Mouse (Mus musculus) frontal cortex, adult (tissue): ENCODE data around the gene Mfsd12.
A peak's percentile ranks its signal among the peaks of the same experiment; 100 is the strongest.

Source experiments
- ATAC-seq: cut with Nextera tagmentation; 2 replicates; pipeline ENCODE4 v1.9.2; 2017; ENCODE audit warnings: mild to moderate bottlenecking, moderate library complexity, mixed read lengths; ENCODE audit not compliant: low TSS enrichment

Gene Mfsd12

DNA sequence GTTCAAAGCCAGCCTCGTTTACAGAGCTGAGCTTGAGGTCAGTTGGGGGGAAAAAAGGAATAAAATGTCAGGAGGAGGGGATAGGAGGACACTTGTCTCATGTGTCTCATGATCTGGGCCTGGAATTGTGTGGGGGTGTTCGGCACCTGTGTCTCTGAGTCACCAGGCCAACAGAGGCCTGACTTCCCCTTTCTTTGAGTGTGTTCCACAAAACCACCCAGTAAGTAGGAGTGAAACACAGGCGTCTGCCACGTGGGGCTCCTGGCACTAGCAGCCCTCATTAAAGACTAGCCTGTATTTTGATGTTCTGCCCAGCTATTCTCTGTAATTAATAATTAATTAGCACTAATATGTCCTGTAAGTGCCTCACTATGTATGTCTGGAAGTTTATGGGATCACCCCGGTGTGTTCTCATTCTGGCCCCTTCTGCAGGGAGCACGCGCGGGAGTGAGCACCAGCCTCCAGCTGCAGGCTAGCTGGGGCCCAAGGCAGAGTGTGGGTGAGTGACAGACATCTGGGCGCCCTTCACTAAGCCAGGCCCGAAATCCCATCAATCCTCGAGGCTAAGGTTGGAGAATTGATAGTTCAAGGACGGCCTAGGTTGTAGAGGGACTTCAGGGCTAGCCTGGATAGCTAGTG is 820 bp upstream of the Mfsd12 start:
- no peak for ATAC-seq

DNA sequence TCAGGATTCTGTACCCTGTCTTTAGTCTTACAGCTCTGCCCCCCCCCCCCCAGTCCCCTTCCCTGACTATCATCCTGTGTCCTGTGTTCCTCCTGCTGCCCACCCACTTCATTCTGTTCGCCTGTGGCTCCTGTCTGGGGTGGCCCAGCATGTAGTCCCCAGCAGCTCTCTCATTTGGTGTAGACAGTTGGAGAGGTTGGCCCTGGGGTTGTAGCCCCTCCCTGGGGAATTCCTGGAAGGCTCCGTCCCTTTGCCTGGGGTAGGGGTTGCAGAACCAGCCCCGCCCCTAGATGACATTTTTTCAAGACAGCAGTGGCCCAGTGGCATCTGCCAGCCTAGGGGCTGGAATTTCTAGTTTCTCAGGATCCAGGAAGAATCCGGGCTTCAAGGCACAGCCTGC is 918 bp downstream of the Mfsd12 start:
- ATAC-seq: no peak

DNA sequence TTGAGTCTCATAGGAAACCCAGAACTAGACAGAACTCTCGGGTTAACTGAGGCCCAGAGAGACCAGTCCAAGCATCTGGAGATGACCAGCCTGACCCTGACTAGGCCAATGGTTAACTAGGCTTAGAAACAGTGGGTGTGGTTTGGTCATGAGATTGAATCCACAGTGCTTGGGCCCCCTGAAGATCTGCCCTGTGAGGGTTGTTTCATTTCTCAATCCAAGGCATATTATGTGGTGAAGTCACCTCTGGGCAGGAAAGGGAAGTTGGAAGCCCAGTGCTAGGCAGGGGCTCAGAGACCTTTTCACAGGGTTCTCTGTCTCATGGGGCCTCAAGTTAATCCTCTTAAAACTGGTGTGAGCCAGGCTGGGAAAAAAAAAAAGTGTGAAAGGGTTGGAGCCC is 1.6 kb downstream of the Mfsd12 start:
- ATAC-seq: no peak

DNA sequence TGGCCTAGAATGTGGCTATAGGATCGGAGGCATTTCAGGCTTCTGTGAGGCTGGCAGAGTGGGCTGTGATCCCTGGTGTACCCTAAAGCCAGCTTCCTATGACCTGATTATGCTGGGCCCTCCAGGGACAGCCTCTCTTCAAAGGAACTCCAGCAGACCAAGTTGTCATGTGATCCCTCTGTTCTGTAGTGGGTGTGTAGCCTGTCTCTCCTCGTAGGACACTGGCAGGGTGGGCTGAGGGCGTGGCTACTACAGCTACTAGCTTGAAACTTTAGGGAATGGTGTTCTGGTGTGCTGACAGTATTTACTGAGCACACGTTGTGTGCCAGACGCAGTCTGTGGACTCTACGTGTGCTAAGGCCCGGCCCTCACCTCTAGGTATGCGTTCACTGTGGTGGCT is 3.4 kb downstream of the Mfsd12 start:
- ATAC-seq: no peak

DNA sequence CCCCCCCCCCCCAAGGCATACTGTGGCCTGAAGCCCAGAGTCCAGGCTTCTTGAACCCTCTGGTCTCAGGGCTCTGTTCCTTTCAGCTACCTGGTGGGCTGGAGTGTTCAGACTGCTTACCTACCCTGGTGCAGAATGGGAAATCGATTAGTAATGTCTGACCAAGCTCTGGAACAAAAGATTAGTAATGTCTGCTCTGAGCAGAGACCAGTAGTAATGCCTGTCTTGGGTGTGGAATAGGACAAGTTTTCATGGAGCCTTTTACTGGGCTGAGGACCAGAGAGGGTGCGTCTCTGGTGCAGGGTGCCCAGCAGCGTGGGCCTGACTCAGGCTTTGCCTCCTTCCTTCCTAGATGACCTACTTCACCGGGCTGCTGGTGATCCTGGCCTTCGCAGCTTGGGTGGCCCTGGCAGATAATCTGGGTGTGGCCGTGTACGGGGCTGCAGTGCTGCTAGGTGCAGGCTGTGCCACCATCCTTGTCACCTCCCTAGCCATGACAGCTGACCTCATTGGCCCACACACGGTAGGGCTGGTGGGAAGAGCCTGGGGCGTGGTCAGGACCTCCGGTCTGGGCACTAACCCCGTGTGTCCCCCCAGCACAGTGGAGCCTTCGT is 5.2 kb downstream of the Mfsd12 start:
- ATAC-seq: no peak

DNA sequence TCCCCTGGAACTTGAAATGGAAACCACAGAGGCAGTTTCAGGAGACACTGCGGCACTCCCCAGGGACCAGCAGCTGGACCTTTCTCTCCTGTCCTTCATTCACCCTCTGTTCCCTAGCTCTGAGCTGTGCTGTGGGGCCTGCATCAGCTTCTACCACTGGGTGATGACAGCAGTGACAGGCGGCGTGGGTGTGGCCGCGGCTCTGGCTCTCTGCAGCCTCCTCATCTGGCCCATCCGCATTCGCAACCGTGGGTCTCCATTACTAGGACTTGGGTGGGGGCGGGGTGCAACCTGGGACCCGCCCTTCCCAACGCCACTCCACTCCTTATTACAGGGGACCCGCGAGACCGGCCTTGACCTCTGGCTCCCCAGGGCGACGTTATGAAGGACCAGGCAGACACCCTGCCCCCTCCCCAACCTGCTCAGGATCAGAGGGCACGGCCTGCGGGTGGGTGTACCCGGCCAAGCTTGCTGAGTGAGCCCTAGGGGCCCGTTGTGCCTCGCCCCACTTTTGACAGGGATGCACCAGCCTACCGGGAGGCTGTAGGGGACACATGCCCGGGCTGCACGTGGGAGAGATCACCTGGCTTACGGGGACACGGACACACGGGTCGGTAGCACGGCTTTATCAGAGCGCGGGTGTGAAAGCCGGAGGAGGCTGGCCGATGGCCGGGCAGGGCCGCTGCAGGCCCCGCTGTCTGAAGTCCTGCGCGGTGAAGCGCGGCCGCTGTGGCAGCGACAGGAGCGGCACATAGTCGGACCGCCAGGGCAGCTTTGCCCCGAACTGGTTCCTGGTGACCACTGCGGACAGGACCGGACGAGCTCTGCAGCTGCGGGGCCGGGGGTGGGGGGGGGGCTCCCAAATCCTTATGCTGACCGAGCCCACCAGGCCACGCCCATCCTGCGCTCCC is 6.4 kb downstream of the Mfsd12 start:
- ATAC-seq: 0 out of 2 replicates have a peak, but pooled peaks have one; percentile 14

DNA sequence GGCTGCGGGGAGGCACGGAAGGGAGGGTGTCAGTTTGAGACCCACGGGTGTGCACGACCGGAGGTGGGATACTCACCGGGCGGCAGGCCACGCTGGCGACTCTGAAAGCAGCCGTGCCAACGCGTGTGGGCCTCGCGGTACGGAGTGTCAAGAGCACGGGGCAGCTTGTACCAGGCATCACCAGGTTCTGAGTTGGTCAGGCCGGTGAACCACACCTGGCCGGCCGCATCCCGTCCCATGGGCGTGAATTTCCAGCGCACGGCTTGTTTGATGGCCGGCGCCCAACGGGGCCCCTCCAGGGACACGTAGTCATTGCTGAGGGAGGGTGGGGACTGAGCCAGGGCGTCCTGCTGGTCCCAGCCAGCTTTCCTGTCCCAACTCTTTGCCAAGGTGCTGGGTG is 7.4 kb downstream of the Mfsd12 start:
- ATAC-seq: no peak; the same call in 1 of the 2 replicates

DNA sequence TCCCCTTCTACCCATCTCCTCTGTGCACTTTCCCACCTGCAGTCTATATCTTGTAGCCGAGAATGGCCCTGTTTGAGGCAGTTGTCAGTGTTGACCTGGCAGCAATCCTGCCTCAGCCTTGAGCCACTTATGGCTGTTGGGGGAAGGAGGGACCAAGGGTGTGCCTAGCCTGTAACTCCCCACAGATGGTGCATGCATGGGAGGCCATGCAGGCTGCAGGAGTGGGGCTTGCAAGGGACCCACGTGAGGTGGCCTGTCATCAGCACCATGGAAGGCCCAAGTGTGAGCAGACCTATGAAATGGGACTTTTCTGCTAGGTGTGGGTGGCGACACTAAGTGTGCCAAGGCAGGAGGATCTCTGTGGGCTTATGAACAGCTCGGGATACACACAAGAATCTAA is 7.8 kb downstream of the Mfsd12 start:
- peak; percentile 56 for ATAC-seq

DNA sequence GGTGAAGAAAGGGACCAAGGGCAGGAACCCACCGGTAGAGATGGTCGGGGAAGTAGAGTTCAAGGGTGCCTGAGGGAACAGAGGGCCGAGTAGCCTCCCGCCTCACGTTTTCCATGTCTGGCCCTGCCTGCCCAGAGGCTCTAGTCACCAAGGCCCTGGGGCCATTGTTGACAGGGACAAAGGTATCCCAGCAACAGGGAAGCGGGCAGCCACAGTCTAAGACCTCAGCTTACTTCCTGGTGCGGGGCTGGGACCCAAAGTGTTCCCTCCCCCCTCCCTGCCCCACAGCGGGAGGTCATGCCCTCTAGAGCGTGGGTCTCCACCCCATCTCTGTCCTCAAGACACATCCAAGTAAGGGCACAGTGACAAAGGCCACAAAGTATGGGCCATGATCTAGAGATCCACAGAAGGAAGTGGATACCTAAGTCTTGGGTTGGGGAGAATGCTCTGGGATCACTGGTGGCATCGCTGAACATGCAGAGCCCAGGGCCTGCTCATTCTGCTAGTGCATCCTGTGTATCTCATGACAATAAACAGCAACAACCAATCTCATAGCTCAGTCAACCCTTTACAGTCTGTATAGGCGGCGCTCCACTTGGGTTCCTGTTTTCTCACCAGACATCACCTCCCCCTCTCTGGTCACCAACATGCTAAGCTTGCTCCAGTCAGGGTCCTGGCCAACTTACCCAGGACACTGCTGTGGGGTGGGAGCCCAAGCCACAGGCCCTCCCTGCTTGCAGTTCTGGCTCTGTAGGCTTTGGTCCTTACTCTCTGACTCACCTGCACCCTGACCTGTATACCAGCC is 8.6 kb downstream of the Mfsd12 start, which contains the start of gene 4930404N11Rik:
Gene 4930404N11Rik, minus strand, starts transcription at position 145 of the 805 bp plus-strand sequence.
- 0 out of 2 replicates have a peak, but pooled peaks have one; percentile 7 for ATAC-seq

DNA sequence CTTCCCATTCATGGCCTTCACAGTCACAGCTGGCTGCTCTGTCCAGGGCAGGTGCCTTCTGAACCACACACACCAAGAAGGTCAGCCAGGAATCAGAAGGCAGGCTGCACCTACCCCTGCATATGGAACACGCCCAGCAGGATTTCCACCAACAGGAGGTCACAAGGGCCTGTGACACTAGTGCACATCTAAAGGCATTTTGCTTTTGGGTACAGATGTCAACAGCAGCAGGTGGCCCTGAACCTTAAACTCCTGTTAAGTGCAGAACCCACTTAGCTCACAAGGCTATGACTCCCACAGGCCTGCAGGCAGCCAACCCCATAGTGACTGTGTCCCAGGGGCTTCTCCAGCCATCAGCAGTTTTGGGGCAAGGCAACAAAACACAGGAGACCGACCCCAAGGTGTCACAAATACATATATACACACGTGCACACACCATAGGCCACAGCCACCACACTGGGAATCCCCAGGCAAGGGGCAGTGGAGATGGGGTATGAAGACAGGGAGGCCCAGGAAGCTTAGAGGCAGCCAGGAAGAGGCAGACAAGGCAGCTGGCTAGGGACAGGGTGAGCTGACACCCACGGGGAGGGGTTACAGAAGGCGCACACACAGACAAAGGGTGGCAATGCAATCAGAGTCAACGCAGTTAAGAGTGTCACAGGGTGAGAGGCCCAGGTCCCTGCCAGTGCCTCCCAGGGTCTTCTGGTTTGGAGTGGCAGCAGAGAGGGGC is 9.4 kb downstream of the Mfsd12 start:
- no peak for ATAC-seq

DNA sequence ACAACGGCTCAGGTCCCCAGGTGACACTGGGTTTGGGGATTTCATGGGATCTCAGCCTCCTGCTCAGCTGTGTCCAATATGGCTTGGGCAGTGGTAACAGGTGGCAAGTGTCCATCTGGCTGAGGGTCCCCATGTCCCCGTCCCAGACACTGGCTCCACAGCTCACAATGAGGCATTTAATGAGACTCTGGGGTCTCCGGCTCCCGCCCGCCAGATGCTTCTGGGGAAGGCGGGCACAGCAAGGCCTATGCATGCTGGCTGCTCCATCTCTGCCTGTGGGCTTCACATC is 9.9 kb downstream of the Mfsd12 start:
- ATAC-seq: no peak

DNA sequence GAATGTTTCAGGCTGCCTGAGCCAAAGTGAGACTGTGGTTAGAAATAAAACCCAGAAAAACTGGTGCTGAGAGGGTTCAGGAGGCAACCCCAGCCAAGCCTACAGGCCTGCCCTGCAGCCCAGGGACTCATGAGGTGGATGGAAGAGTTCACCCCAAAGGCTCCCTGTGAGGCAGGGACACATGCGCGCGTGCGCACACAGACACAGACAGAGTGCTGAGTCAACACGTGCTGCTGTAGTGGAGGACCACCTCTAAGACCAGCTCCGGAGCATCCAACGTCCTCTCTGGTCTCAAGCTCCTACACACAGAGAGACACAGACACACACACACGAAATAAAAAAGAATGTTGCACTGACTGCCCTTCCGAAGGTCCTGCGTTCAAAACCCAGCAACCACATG is 18.0 kb downstream of the Mfsd12 start:
- no peak for ATAC-seq

DNA sequence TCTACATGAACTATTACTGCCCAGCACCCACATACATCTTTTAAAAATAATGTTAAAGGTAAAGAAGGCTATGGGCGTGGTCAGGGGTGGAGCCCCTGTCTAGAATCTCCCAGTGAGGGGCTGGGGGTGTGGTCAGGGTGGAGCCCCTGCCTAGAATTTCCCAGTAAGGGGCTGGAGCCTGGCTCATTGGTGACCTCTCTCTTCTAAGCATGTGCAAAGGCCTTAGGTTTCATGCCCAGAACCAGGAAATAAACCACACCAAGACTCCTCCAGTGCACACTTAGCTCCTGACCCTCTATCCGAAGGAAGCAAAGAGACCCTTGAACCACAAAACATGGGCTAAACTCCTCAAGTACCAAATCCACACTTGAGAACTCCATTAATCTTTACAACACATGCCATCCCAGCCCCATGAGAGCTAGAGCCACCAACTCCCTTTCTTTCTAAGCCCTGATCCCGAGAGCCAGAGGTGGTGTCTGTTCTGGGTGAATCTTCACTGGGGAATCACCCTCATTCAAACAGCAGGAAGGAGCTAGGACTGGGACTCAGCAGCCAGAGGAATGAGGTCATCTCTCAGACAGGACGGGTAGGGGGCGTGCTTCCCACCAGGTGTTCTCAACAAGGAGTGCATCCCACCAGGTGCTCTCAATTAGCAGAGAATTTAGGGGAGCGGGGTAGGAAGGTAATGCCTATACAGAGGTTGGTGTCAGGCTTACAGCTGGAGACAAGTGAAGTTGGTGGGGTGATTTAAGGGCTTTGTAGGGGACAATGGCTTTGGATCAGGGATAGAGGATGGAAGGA is 19.5 kb downstream of the Mfsd12 start:
- no peak for ATAC-seq

DNA sequence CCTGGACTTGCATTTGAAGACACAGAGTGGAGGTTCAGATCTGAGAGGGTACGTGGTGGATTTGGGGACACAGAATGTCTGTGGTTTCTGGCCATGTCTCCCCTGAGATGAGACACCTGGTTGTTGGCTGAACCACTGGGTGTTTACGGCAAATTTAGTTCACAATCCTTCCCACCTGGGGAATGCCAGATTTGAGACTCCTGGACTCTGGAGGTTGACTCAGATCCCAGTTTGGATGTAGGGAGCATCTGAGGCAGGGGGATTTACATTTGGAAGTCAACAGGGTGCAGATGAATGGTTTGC is 20.0 kb downstream of the Mfsd12 start:
- no peak for ATAC-seq

DNA sequence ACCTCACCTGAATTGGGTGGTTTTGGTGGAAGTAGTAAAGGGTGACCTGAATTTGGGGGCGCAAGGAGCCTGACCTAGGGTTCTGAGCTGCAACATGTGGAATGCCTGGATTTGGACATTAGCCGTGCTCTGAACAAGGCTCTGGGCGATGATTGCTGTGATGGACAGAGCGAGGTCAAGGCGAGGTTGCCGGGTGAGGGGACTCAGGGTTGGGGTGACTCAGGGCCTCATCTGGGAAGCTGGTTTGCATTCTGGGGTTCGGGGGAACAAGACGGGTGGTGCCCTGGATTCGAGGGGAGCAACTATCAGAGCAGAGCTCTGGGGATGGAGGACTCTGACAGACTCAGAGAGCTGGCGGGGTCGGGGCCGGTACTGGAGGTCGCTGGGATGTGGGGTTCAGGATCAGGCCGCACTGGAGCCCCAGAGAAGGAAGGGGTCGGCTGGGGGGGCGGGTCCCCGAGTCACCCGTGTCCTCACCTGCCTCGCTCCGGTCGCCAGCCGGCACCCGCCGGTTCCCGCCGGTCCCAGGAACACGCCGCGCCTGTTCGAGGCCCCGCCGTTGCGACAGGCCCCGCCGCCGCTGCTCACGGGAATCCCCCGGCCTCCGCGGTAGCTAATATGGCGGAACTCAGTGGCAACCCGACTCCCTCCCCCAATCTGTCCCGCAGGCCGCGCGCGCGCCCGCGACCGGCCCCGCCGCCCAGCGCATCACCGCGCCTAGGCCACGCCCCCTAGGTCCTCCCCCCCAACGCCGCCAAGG is 20.7 kb downstream of the Mfsd12 start, which contains the start of gene Fzr1:
Gene Fzr1, minus strand, starts transcription at position 724 of the 760 bp plus-strand sequence.
- 0 out of 2 replicates have a peak, but pooled peaks have one; percentile 15 for ATAC-seq

DNA sequence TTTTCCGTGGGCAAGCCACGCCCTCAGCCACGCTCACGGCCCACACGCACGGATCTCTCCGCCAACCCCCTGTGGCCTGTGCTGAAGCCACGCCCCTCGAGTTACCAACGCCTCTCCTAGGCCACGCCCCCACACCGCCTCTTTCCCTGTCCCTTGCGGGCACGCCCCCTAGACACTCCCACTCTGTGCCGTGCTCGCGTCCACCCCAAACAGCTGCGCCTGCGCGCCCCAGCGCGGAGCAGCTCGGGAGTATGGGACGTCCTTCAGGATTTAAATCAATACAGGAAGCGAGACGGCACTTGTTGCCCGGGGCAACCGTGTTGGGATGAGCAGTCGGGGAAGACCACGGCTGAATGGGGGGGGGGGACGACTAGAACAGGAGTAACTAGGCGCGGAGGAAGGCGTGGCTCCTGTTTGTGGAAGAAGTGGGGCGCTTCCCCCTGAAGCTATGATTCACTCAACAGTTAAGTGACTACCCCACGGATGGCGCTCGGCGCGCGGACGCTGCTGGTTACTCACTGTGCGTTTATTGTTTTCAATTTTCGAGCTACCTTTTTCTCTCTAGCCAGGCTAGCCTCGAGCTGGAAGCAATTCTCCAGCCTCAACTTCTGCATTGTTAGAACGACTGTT is 21.4 kb downstream of the Mfsd12 start:
- ATAC-seq: peak; percentile 91

DNA sequence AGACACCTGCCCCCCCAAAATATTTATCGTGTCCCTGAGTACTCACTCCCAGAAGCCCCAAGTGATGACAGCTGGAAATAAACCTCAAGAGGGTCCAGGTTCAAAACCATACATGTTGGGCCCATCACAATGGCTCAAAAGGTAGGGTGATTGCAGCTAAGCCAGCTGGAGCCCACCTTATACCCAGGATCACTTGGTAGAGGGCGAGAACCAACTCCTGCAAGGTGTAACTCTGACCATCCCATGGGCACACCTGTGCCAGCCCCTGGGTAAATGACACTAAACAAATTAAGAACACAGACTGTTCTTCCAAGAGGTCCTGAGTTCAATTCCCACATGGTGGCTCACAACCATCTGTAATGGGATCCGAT is 21.9 kb downstream of the Mfsd12 start:
- no peak for ATAC-seq

DNA sequence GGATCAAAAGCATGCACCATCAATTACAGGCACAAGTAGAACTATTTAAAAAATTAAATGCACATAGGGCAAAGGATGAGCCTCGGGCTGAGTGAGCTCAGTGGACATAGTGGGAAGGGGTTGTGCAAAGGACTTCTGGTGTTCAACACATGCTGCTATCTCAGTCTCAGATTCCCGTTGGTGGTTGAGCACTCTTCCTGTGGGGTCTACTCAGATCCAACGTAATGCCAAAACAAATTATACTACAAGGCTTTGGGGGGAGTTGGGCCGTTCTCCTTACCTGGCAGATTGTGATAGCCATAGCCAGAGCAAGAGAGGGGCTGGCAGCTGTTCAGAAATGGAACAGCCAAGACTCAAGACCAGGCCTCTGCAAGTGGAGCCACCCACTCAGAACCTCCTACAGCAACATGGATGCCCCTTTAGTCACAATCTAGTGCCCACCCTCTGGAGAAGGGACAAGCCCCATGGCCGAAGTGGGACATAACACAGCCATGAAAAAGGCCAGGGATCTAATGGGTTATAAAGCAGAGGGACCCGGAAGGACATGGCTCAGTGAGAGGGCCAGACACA is 22.6 kb downstream of the Mfsd12 start:
- no peak for ATAC-seq

DNA sequence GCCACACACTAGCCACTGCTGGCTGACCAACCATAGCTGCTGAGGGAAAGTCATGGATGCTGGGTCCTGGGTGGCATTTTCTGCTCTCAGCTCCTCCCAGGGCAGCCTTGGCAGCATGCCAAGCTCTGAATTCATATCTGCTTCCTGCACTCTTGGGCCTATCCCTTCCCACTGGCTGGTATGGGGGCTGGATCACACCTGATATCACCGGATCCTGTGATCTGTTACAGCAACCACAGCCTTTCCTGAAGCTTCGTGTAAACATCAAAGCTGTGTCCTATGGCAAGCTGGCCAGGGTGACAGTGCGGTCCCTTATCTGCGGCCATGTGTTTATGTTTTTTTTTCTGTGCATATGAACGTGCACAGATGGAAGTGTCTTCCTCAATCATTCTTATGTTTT is 24.7 kb downstream of the Mfsd12 start:
- no peak for ATAC-seq
